Mouse (Mus musculus) left cerebral cortex, adult 8-10 months (tissue): ENCODE measurements at regions not wholly inside any gene's neighbourhood (a gene's known extent, or its start where the extent isn't known, plus 50 kb on each side); places are given as distances from the start of the nearest gene placed in this dataset.

ENCODE experiments used
- DNase-seq, 2 experiments: peaks; one replicate each; pipeline ENCODE4 v3.0.0; 2022; ENCODE audit warnings: low spot score in 2 of 2

- no peak for DNase-seq
These were observed 183.3 kb downstream of the Plk2 start for GRCm38 (mm10) chr13:110578159-110578558.

DNA sequence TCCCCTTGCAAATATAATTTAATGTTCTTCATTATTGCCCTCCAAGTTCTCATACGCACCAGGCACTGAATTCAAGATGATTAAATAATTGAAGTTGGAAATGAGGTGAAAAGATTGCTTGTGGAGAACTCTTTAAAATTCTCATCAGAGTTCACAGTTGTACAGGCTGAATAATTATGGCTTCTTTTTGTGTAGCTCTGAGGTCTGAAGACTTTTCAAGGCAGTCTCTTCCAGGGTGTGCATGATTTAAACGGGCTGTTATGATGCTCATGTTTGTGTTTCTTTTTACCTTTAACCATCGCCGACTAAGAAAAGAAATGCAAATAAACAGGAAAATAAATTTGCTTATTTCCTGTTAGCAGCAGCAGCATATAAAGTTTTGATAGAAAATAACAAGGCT, 185.3 kb downstream of the Plk2 start:
- DNase-seq = no peak

GRCm38 (mm10) chr13:110580570-110580969, 185.7 kb downstream of the Plk2 start:
- no peak for DNase-seq

DNA sequence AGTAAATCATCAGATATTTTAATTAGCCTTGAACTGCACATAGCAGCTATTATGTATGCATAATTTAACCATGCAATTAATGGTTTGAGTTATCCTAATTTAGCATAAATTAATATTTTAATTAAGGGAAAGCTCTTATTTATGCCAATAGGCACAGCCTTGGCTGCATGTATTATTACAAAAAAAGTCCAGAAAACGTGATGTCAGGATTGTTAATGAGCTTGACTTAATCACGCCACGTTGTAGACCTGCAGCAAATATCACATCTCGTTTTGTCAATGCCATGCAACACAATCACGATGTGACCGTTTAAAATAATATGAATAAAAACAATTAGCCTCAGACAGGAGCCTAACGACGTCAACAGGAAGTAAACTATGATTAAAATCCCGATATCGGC, 189.9 kb downstream of the Plk2 start:
- no peak for DNase-seq

DNA sequence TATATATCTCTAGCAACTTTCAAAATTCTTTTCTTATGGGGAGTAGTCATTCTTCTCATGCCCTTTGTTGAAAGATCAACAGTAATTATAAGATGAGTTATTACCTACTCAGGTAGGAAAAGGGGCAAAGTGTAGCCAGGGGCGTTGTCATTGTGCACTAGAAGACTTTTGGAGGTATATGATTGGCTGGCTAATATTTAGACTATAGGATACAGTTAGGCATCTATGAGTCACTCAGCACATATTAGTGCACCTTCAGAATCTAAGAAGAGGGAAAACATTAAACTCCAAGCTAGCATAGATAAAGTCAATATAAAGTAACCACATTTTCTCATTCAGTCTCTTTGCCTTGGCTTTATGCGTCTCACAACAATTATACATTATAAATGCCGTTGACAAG, 199.8 kb downstream of the Plk2 start:
- DNase-seq = no peak

- DNase-seq = no peak
These were observed 204.8 kb downstream of the Plk2 start for GRCm38 (mm10) chr13:110599666-110600065.

- no peak for DNase-seq
These were observed 205.5 kb downstream of the Plk2 start for GRCm38 (mm10) chr13:110600377-110600776.

GRCm38 (mm10) chr13:110601352-110601751, 206.5 kb downstream of the Plk2 start:
- DNase-seq = no peak

GRCm38 (mm10) chr13:110601840-110602239, 207.0 kb downstream of the Plk2 start:
- DNase-seq = no peak

DNA sequence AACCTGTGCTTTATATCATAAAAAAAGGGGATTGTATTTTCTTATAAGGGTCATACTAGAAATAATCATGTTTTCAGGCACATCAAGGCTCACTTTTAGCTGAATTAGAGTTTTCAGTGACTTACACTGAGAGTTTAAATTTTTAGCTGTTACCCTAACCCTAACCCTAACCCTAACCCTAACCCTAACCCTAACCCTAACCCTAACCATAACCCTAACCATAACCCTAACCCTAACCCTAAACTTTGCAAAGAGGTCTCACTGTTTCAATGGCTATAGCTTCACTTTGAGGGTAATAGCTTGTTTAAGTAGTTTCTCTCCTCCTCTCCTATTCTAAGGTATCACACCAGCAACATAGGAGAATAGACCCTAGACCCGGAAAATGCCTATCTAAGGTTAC, 208.0 kb downstream of the Plk2 start:
- no peak for DNase-seq

- DNase-seq = peak in 1 of 2 experiments; percentile 81
These were observed 224.2 kb downstream of the Plk2 start for GRCm38 (mm10) chr13:110619010-110619409.

DNA sequence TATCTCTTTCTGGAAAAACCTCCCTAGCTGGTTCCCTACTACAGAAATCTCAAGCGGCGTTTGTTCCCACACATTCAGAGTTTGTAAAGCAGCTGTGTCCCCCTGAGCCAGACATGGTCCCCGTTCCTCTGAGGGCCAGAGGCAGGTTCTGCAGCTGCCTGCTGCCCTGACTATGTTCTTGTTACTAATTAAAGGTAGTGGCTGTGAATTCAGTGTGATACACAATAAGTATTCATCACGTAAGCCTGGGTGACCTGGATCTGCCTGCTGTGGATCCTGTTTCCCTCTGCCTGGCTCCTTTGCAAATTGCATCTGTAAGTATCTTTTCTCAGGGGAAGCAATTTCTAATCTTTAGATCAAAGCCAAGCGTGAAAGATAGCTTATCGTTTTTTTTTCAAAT, 232.3 kb downstream of the Plk2 start:
- DNase-seq = peak in 1 of 2 experiments; percentile 37

DNA sequence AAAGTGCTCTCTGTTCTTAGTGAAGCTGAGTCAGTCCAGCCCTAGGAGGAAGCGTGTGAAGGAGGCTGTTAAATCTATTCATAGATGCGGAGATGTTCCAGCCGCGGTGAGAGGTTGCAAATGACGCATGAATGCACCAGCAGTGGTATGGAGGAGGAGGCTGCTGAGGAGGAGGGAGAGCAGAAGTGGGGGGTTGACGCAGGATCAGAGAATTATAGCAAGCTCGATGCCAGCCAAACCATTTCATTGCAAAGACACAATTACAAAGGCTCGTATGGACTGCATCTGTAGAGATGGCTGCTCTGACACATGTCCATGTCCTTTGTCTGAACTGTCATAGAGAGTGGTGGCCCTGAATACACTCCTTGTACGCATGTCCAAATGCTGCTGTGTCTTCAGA, 232.9 kb downstream of the Plk2 start:
- peak; percentile 51 to 96 for DNase-seq

GRCm38 (mm10) chr13:110628201-110628600, 233.4 kb downstream of the Plk2 start:
- no peak for DNase-seq

DNA sequence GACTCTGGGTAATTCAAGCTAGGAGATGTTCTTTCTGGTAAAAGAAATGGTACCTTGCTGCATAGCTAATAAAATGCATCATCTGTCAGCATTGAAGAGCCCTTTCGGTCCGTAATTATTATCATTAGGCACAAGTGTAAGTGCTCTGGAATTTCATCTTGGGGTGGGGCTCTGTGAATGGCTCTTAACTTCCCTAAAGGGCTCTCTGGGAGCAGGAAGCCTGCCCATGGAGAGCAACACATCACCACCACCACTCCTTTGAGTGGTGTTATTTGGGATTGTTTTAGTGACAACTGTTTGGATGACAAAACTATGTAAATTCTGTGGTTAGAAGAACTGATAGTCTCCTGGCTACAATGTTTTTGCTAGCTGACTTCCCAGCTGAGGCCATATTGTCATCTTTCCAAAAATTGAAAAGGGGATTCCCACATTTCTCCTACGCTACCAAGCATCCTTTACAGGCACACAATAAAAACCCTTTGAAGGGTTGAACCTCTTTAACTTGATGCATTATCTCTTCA, 238.5 kb downstream of the Plk2 start:
- no peak for DNase-seq

- no peak for DNase-seq
These were observed 239.1 kb downstream of the Plk2 start for GRCm38 (mm10) chr13:110633899-110634298.

- no peak for DNase-seq
These were observed 247.9 kb downstream of the Plk2 start for GRCm38 (mm10) chr13:110642792-110643191.

DNA sequence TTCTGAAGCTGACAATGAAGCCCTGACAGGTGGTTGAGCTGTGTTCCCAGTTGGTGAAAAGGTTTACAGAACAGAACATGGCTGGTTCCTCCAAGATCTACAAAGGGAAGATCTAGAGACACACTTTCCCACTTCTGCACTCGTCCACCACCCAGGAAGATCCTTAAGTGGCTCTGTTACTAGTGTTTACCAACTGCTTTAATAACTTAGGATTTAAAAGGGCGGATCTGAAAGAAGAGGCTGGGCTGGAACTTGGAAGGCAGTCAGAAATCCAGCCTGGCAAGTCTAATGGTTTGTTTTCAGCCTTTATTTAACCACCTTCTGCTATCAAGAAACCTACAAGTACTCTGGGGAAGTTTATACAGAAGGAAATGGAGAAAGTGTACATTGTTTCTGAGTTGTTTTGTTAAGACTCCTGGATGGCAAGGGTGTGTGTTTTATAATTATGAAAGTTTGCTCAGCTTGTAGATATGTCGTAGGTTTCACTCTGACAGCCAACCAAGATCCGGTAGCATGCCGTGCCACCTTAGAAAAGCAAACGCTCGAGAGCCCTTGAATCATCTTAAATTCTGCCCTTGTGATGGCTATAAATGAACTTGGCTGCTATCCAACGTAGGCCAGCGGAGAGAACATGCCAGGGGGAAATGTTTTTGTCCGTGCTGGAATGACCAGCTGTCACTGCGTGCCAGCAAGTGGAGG, 248.5 kb downstream of the Plk2 start:
- DNase-seq = no peak

GRCm38 (mm10) chr13:110643897-110644213, 249.0 kb downstream of the Plk2 start:
- no peak for DNase-seq

GRCm38 (mm10) chr13:110649378-110649777, 254.5 kb downstream of the Plk2 start:
- DNase-seq = no peak

GRCm38 (mm10) chr13:110649870-110650497, 255.1 kb downstream of the Plk2 start:
- peak in 1 of 2 experiments; percentile 35 for DNase-seq

DNA sequence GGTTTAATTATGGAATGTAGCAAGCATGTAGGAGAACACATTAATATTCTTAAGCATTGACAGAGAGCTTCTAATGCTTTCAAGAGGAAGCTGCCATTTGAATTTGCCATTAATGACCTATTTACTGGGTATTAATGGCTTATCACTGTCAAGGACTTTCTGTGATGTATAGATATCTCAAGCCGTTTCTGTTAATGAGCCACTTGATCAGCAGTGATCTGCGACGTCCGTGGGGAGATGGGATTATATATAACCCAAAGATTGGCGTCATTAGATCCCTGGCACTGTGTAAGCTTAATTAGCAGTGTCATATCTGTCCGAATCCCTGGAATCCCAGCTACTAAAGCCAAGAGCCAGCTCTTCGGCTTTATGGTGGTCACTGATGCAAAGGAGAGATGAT, 257.4 kb downstream of the Plk2 start:
- no peak for DNase-seq
